Mouse (Mus musculus): Measurements from ENCODE around the gene Nav2.

Nav2 gene

GRCm38 (mm10) chr7:48995701-48996100 lies 87.2 kb downstream of the Nav2 start:
- ATAC-seq (ENCODE audit: insufficient number of reproducible peaks, low FRiP score, low TSS enrichment): no peak

- ATAC-seq (ENCODE audit: insufficient number of reproducible peaks, low FRiP score, low TSS enrichment): no peak
These were observed 88.3 kb downstream of the Nav2 start for GRCm38 (mm10) chr7:48996829-48997228.

- ATAC-seq (ENCODE audit: insufficient number of reproducible peaks, low FRiP score, low TSS enrichment): no peak
These were observed 89.6 kb downstream of the Nav2 start for GRCm38 (mm10) chr7:48998097-48998496.

GRCm38 (mm10) chr7:48998595-48998994 lies 90.1 kb downstream of the Nav2 start:
- no peak for ATAC-seq (ENCODE audit: insufficient number of reproducible peaks, low FRiP score, low TSS enrichment)

- no peak for ATAC-seq (ENCODE audit: insufficient number of reproducible peaks, low FRiP score, low TSS enrichment)
These were observed 92.3 kb downstream of the Nav2 start for GRCm38 (mm10) chr7:49000816-49001215.

GRCm38 (mm10) chr7:49004402-49004801 lies 95.9 kb downstream of the Nav2 start:
- no peak for ATAC-seq (ENCODE audit: insufficient number of reproducible peaks, low FRiP score, low TSS enrichment)

GRCm38 (mm10) chr7:49006886-49007285 lies 98.4 kb downstream of the Nav2 start:
- no peak for ATAC-seq (ENCODE audit: insufficient number of reproducible peaks, low FRiP score, low TSS enrichment)

GRCm38 (mm10) chr7:49010739-49011138 lies 102.2 kb downstream of the Nav2 start:
- no peak for ATAC-seq (ENCODE audit: insufficient number of reproducible peaks, low FRiP score, low TSS enrichment)

GRCm38 (mm10) chr7:49012027-49012426 lies 103.5 kb downstream of the Nav2 start:
- no peak for ATAC-seq (ENCODE audit: insufficient number of reproducible peaks, low FRiP score, low TSS enrichment)

GRCm38 (mm10) chr7:49014480-49014879 lies 106.0 kb downstream of the Nav2 start:
- ATAC-seq (ENCODE audit: insufficient number of reproducible peaks, low FRiP score, low TSS enrichment): no peak

GRCm38 (mm10) chr7:49015297-49015696 lies 106.8 kb downstream of the Nav2 start:
- ATAC-seq (ENCODE audit: insufficient number of reproducible peaks, low FRiP score, low TSS enrichment): no peak

- no peak for ATAC-seq (ENCODE audit: insufficient number of reproducible peaks, low FRiP score, low TSS enrichment)
These were observed 107.6 kb downstream of the Nav2 start for GRCm38 (mm10) chr7:49016088-49016487.

GRCm38 (mm10) chr7:49017794-49018193 lies 109.3 kb downstream of the Nav2 start:
- no peak for ATAC-seq (ENCODE audit: insufficient number of reproducible peaks, low FRiP score, low TSS enrichment)

GRCm38 (mm10) chr7:49018478-49018914 lies 110.0 kb downstream of the Nav2 start:
- no peak for ATAC-seq (ENCODE audit: insufficient number of reproducible peaks, low FRiP score, low TSS enrichment)

GRCm38 (mm10) chr7:49025026-49025815 lies 116.7 kb downstream of the Nav2 start:
- peak; percentile 94 for ATAC-seq (ENCODE audit: insufficient number of reproducible peaks, low FRiP score, low TSS enrichment)

- ATAC-seq (ENCODE audit: insufficient number of reproducible peaks, low FRiP score, low TSS enrichment): no peak
These were observed 117.5 kb downstream of the Nav2 start for GRCm38 (mm10) chr7:49025991-49026390.

GRCm38 (mm10) chr7:49026466-49026865 lies 118.0 kb downstream of the Nav2 start:
- no peak for ATAC-seq (ENCODE audit: insufficient number of reproducible peaks, low FRiP score, low TSS enrichment)

- no peak for ATAC-seq (ENCODE audit: insufficient number of reproducible peaks, low FRiP score, low TSS enrichment)
These were observed 120.9 kb downstream of the Nav2 start for GRCm38 (mm10) chr7:49029282-49030012.

- no peak for ATAC-seq (ENCODE audit: insufficient number of reproducible peaks, low FRiP score, low TSS enrichment)
These were observed 123.7 kb downstream of the Nav2 start for GRCm38 (mm10) chr7:49032216-49032615.

GRCm38 (mm10) chr7:49034253-49034652 lies 125.7 kb downstream of the Nav2 start:
- no peak for ATAC-seq (ENCODE audit: insufficient number of reproducible peaks, low FRiP score, low TSS enrichment)

GRCm38 (mm10) chr7:49040163-49040562 lies 131.6 kb downstream of the Nav2 start:
- no peak for ATAC-seq (ENCODE audit: insufficient number of reproducible peaks, low FRiP score, low TSS enrichment)

Data from cerebellum, adult (tissue).